Mouse (Mus musculus) embryonic facial prominence, embryonic 11.5 days (tissue): ENCODE measurements at regions not wholly inside any gene's neighbourhood (a gene's known extent, or its start where the extent isn't known, plus 50 kb on each side); places are given as distances from the start of the nearest gene placed in this dataset.

Experiments
- ATAC-seq: fragments of 200-750 bp; cut with Nextera tagmentation; replicated peaks from 2 replicates; pipeline ENCODE4 v1.8.0; 2017; ENCODE audit warnings: low read depth; ENCODE audit not compliant: insufficient number of reproducible peaks, low FRiP score, low TSS enrichment
- DNase-seq: peaks from one replicate; pipeline ENCODE4 v3.0.0-alpha.2; 2015; ENCODE audit warnings: low spot score
- H3K27ac ChIP-seq: fragments of 300-500 bp; sonication (generic); replicated peaks from 2 replicates; pipeline ENCODE4 v1.5.1; 2014; ENCODE audit warnings: mild to moderate bottlenecking, low read depth, low read length, control low read depth
- H3K27me3 ChIP-seq: fragments of 300-500 bp; sonication (generic); 2 replicates; pipeline ENCODE4 v1.6.1; 2014; ENCODE audit warnings: mild to moderate bottlenecking, low read length, moderate library complexity, mixed read lengths; ENCODE audit not compliant: control insufficient read depth, insufficient read depth
- H3K36me3 ChIP-seq: fragments of 300-500 bp; sonication (generic); replicated peaks from 2 replicates; pipeline ENCODE4 v1.6.1; 2014; ENCODE audit warnings: low read depth, mild to moderate bottlenecking, low read length, moderate library complexity, mixed read lengths; ENCODE audit not compliant: control insufficient read depth, insufficient read depth
- H3K4me1 ChIP-seq: fragments of 300-500 bp; sonication (generic); 2 replicates; pipeline ENCODE4 v1.6.1; 2014; ENCODE audit warnings: low read length, mixed read lengths; ENCODE audit not compliant: control insufficient read depth, insufficient read depth
- H3K4me2 ChIP-seq: fragments of 300-500 bp; sonication (generic); 2 replicates; pipeline ENCODE4 v1.6.1; 2014; ENCODE audit warnings: low read depth, mild to moderate bottlenecking, control low read depth, low read length, moderate library complexity
- H3K4me3 ChIP-seq: fragments of 300-500 bp; sonication (generic); 2 replicates; pipeline ENCODE4 v1.5.1; 2014; ENCODE audit warnings: low read depth, low read length, control low read depth
- H3K9ac ChIP-seq: fragments of 300-500 bp; sonication (generic); replicated peaks from 2 replicates; pipeline ENCODE4 v1.6.1; 2014; ENCODE audit warnings: mild to moderate bottlenecking, control low read depth, low read length
- H3K9me3 ChIP-seq: fragments of 300-500 bp; sonication (generic); replicated peaks from 2 replicates; pipeline ENCODE4 v1.6.1; 2016; ENCODE audit warnings: mild to moderate bottlenecking, low read length, inconsistent platforms, mixed read lengths; ENCODE audit not compliant: control insufficient read depth
- whole genome bisulfite sequencing: fragments of 180-500 bp; shearing (Covaris S2); extraction: QIAGEN DNeasy Blood & Tissue Kit; methylation state at CpG from one replicate; pipeline ENCODE4 v1.1.7; 2014; 5-methylcytosine and 5-hydroxymethylcytosine counted together

DNA sequence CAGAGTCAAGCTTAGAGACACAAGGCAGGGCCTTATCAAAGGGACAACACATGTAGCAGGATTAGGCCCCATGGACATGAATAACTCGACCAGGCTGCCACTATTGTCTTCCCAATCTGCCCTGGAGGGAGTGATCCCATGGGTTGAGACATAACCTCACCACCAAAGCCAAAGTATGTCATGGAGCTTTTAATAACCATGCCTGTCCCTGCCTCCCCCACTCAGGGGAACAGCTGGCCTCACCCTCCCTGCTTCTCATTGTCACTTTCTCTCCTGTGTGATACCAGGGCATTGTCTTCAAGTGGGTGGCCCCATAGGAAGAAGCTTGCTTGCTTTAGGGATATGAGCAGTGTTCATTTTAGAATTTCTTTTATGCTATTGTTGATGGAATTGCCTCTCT, 73.5 kb upstream of the Ntf3 start:
- no peaks in the 10 kb centered on the region for H3K27me3 ChIP-seq
- no peak for ATAC-seq
- no peak for DNase-seq
- H3K4me2 ChIP-seq: no peak overlapping the region
- no peaks in the 10 kb centered on the region for H3K4me1 ChIP-seq
- no peak overlapping the region for H3K4me3 ChIP-seq
- no peak overlapping the region for H3K27ac ChIP-seq
- no peak overlapping the region for H3K9ac ChIP-seq
- H3K36me3 ChIP-seq: no peaks in the 10 kb centered on the region
- WGBS: 50% methylated on average over 1 of the region's 1 CpGs
- no peaks in the 10 kb centered on the region for H3K9me3 ChIP-seq
